Mouse (Mus musculus) lung, adult 2 months (tissue): Measurements from ENCODE around the gene Dmrtb1.

Experiments used
- CTCF ChIP-seq: fragments of 200-500 bp; IDR thresholded peaks from 2 replicates; pipeline ENCODE4 v1.5.1; 2011; ENCODE audit warnings: mild to moderate bottlenecking, low read length, control low read depth; ENCODE audit not compliant: insufficient read depth
- POLR2A ChIP-seq: fragments of 200-500 bp; IDR thresholded peaks from 2 replicates; pipeline ENCODE4 v1.6.1; 2011; ENCODE audit warnings: low read depth, mild to moderate bottlenecking, control low read depth, low read length, borderline replicate concordance; ENCODE audit errors: extremely low read depth

- TF ChIP-seq CTCF (no peak), POLR2A (no peak)
Observed at GRCm38 (mm10) chr4:107693816-107694215, 9.8 kb upstream of the Dmrtb1 start.
